Mouse (Mus musculus): ENCODE data around the gene Trim43b. TPM values are rescaled to one million over a fixed set of nuclear protein-coding genes. Genes with fewer than 3 reads are reported as not detected.
"Not testable (repeated sequence)": the region's sequence is repeated elsewhere in the genome, so short reads cannot be mapped to it uniquely, and the experiment has no call there.

Trim43b gene
- polyA plus RNA-seq (2014; fragmentation: Nextera tagmentation; extraction: Ambion mirVana) = not detected in 2 replicates

- not testable (repeated sequence) for H3K4me3 ChIP-seq (ENCODE audit: low read depth, low read length); H3K9ac ChIP-seq (replicated peaks; ENCODE audit: low read depth, low read length); H3K4me1 ChIP-seq (ENCODE audit: control insufficient read depth, insufficient read depth, low read length); H3K27ac ChIP-seq (ENCODE audit: low read depth, low read length); H3K27me3 ChIP-seq (ENCODE audit: control insufficient read depth, insufficient read depth, low read length); ATAC-seq (ENCODE audit: low read depth); H3K4me2 ChIP-seq (ENCODE audit: low read depth, low read length); H3K9me3 ChIP-seq (ENCODE audit: control insufficient read depth, low read length); H3K36me3 ChIP-seq (ENCODE audit: control insufficient read depth, insufficient read depth, low read length)
- 84% methylated on average over 2 of the region's 2 CpGs for WGBS
Measured at GRCm38 (mm10) chr9:89092735-89093134, at the start of gene Trim43b. Trim43b (minus strand) TSS chr9:89092835.

- H3K4me1 ChIP-seq (ENCODE audit: control insufficient read depth, insufficient read depth, low read length); ATAC-seq (ENCODE audit: low read depth); H3K4me2 ChIP-seq (ENCODE audit: low read depth, low read length); H3K27me3 ChIP-seq (ENCODE audit: control insufficient read depth, insufficient read depth, low read length); H3K9me3 ChIP-seq (ENCODE audit: control insufficient read depth, low read length); H3K4me3 ChIP-seq (ENCODE audit: low read depth, low read length); H3K36me3 ChIP-seq (ENCODE audit: control insufficient read depth, insufficient read depth, low read length); H3K9ac ChIP-seq (replicated peaks; ENCODE audit: low read depth, low read length); H3K27ac ChIP-seq (ENCODE audit: low read depth, low read length): not testable (repeated sequence)
- 92% methylated on average over 7 of the region's 7 CpGs for WGBS
Measured at GRCm38 (mm10) chr9:89104576-89104975, 11.9 kb upstream of the Trim43b start.

GRCm38 (mm10) chr9:89086746-89087145 lies 5.9 kb downstream of the Trim43b start:
- H3K4me1 ChIP-seq (ENCODE audit: control insufficient read depth, insufficient read depth, low read length); ATAC-seq (ENCODE audit: low read depth): not testable (repeated sequence)
- WGBS = 96% methylated on average over 13 of the region's 13 CpGs

GRCm38 (mm10) chr9:89079637-89080036 lies 13.0 kb downstream of the Trim43b start:
- ATAC-seq (ENCODE audit: low read depth); H3K9ac ChIP-seq (replicated peaks; ENCODE audit: low read depth, low read length); H3K27me3 ChIP-seq (ENCODE audit: control insufficient read depth, insufficient read depth, low read length); H3K9me3 ChIP-seq (ENCODE audit: control insufficient read depth, low read length); H3K4me2 ChIP-seq (ENCODE audit: low read depth, low read length); H3K36me3 ChIP-seq (ENCODE audit: control insufficient read depth, insufficient read depth, low read length); H3K4me3 ChIP-seq (ENCODE audit: low read depth, low read length); H3K4me1 ChIP-seq (ENCODE audit: control insufficient read depth, insufficient read depth, low read length); H3K27ac ChIP-seq (ENCODE audit: low read depth, low read length): not testable (repeated sequence)
- 80% methylated on average over 10 of the region's 10 CpGs for WGBS

More at GRCm38 (mm10) chr9:89086746-89087145, 5.9 kb downstream of the Trim43b start:
- H3K9me3 ChIP-seq (ENCODE audit: control insufficient read depth, low read length); H3K36me3 ChIP-seq (ENCODE audit: control insufficient read depth, insufficient read depth, low read length); H3K4me3 ChIP-seq (ENCODE audit: low read depth, low read length); H3K27me3 ChIP-seq (ENCODE audit: control insufficient read depth, insufficient read depth, low read length); H3K4me2 ChIP-seq (ENCODE audit: low read depth, low read length); H3K27ac ChIP-seq (ENCODE audit: low read depth, low read length); H3K9ac ChIP-seq (replicated peaks; ENCODE audit: low read depth, low read length): not testable (repeated sequence)

- ATAC-seq (ENCODE audit: low read depth); H3K27me3 ChIP-seq (ENCODE audit: control insufficient read depth, insufficient read depth, low read length); H3K4me1 ChIP-seq (ENCODE audit: control insufficient read depth, insufficient read depth, low read length); H3K9me3 ChIP-seq (ENCODE audit: control insufficient read depth, low read length); H3K36me3 ChIP-seq (ENCODE audit: control insufficient read depth, insufficient read depth, low read length); H3K9ac ChIP-seq (replicated peaks; ENCODE audit: low read depth, low read length); H3K4me2 ChIP-seq (ENCODE audit: low read depth, low read length); H3K27ac ChIP-seq (ENCODE audit: low read depth, low read length); H3K4me3 ChIP-seq (ENCODE audit: low read depth, low read length): not testable (repeated sequence)
- WGBS = 92% methylated on average over 1 of the region's 5 CpGs
Measured at GRCm38 (mm10) chr9:89076508-89076907, 16.1 kb downstream of the Trim43b start.

GRCm38 (mm10) chr9:89067143-89067501 lies 25.5 kb downstream of the Trim43b start:
- WGBS = 91% methylated on average over 2 of the region's 6 CpGs
- H3K9me3 ChIP-seq (ENCODE audit: control insufficient read depth, low read length); H3K4me2 ChIP-seq (ENCODE audit: low read depth, low read length); H3K36me3 ChIP-seq (ENCODE audit: control insufficient read depth, insufficient read depth, low read length); H3K9ac ChIP-seq (replicated peaks; ENCODE audit: low read depth, low read length); H3K4me1 ChIP-seq (ENCODE audit: control insufficient read depth, insufficient read depth, low read length); H3K4me3 ChIP-seq (ENCODE audit: low read depth, low read length); H3K27ac ChIP-seq (ENCODE audit: low read depth, low read length); H3K27me3 ChIP-seq (ENCODE audit: control insufficient read depth, insufficient read depth, low read length): not testable (repeated sequence)
- ATAC-seq (ENCODE audit: low read depth) = peak; percentile 15

GRCm38 (mm10) chr9:89066378-89067142 lies 26.1 kb downstream of the Trim43b start:
- H3K27ac ChIP-seq (ENCODE audit: low read depth, low read length); H3K27me3 ChIP-seq (ENCODE audit: control insufficient read depth, insufficient read depth, low read length); H3K9me3 ChIP-seq (ENCODE audit: control insufficient read depth, low read length); H3K4me1 ChIP-seq (ENCODE audit: control insufficient read depth, insufficient read depth, low read length); H3K9ac ChIP-seq (replicated peaks; ENCODE audit: low read depth, low read length); H3K36me3 ChIP-seq (ENCODE audit: control insufficient read depth, insufficient read depth, low read length); H3K4me3 ChIP-seq (ENCODE audit: low read depth, low read length): not testable (repeated sequence)
- WGBS = 71% methylated on average over 41 of the region's 44 CpGs
- 0 out of 2 replicates have a peak overlapping the region, but pooled peaks have one; percentile 20 for H3K4me2 ChIP-seq (ENCODE audit: low read depth, low read length)
- peak; percentile 100 for ATAC-seq (ENCODE audit: low read depth)

Other genes starting within 250 kb of the Trim43b start
- not detected in 2 replicates for gene Bcl2a1a, start 135.9 kb downstream of the Trim43b start, polyA plus RNA-seq (2014; fragmentation: Nextera tagmentation; extraction: Ambion mirVana)
- 1.1 and 1.8 TPM in 2 replicates for gene Bcl2a1b, start 106.4 kb upstream of the Trim43b start, polyA plus RNA-seq (2014; fragmentation: Nextera tagmentation; extraction: Ambion mirVana)
- gene Gm29094, start 106.5 kb upstream of the Trim43b start, polyA plus RNA-seq (2014; fragmentation: Nextera tagmentation; extraction: Ambion mirVana) = 0.35 TPM in 1 of 2 replicates, not detected in the other
- 16.4 and 18.6 TPM in 2 replicates for gene Mthfs, start 117.8 kb upstream of the Trim43b start, polyA plus RNA-seq (2014; fragmentation: Nextera tagmentation; extraction: Ambion mirVana)

Data from neural tube, embryonic 14.5 days (tissue).